Mouse (Mus musculus): ENCODE measurements around the gene Zfp428. TPM values are rescaled to one million over a fixed set of nuclear protein-coding genes. Genes with fewer than 3 reads are reported as not detected.

Gene Zfp428
- polyA plus RNA-seq, 1 experiment from 2014 or later: 14.2 TPM

- H3K4me1 ChIP-seq: peaks cover 13% of the 10 kb centered on the region
- no peak for ATAC-seq
- H3K27me3 ChIP-seq (replicated peaks): peaks cover 11% of the 10 kb centered on the region; the same call in 1 of the 2 replicates
- H3K36me3 ChIP-seq: no peaks in the 10 kb centered on the region
- H3K4me2 ChIP-seq: no peak overlapping the region
- 64% methylated on average over 6 of the region's 6 CpGs for WGBS (ENCODE audit: insufficient replicate concordance)
- no peak overlapping the region for H3K9ac ChIP-seq
- H3K27ac ChIP-seq: no peak overlapping the region
- no peaks in the 10 kb centered on the region for H3K9me3 ChIP-seq (replicated peaks)
- no peak overlapping the region for H3K4me3 ChIP-seq
Measured at GRCm38 (mm10) chr7:24524978-24525377, 18.2 kb downstream of the Zfp428 start.

GRCm38 (mm10) chr7:24525686-24526420 is 19.0 kb downstream of the Zfp428 start:
- Histone ChIP-seq H3K4me2 (no peak overlapping the region), H3K27ac (no peak overlapping the region), H3K36me3 (no peaks in the 10 kb centered on the region), H3K4me3 (no peak overlapping the region), H3K9me3 (replicated peaks) (no peaks in the 10 kb centered on the region), H3K4me1 (peaks cover 15% of the 10 kb centered on the region), H3K9ac (no peak overlapping the region), H3K27me3 (replicated peaks) (peaks cover 11% of the 10 kb centered on the region; the same call in 1 of the 2 replicates)
- 77% methylated on average over 12 of the region's 12 CpGs for whole genome bisulfite sequencing (ENCODE audit: insufficient replicate concordance)
- no peak for ATAC-seq

GRCm38 (mm10) chr7:24528861-24529260 is 22.1 kb downstream of the Zfp428 start:
- Histone ChIP-seq H3K27ac (no peak overlapping the region), H3K4me2 (peak overlapping the region; percentile 93), H3K4me1 (peaks cover 33% of the 10 kb centered on the region), H3K9me3 (replicated peaks) (no peaks in the 10 kb centered on the region), H3K9ac (no peak overlapping the region), H3K27me3 (replicated peaks) (peaks cover 8% of the 10 kb centered on the region; the same call in 1 of the 2 replicates), H3K36me3 (peaks cover 14% of the 10 kb centered on the region), H3K4me3 (no peak overlapping the region)
- no peak for ATAC-seq
- WGBS (ENCODE audit: insufficient replicate concordance): 78% methylated on average over 11 of the region's 11 CpGs

GRCm38 (mm10) chr7:24529580-24529979 is 22.8 kb downstream of the Zfp428 start:
- Histone ChIP-seq H3K4me1 (peaks cover 33% of the 10 kb centered on the region), H3K4me2 (peak overlapping the region; percentile 93), H3K9ac (peak overlapping the region; percentile 75), H3K4me3 (peak overlapping the region; percentile 74), H3K27ac (peak overlapping the region; percentile 81), H3K36me3 (peaks cover 20% of the 10 kb centered on the region), H3K9me3 (replicated peaks) (no peaks in the 10 kb centered on the region), H3K27me3 (replicated peaks) (peaks cover 12% of the 10 kb centered on the region; the same call in 1 of the 2 replicates)
- ATAC-seq: no peak
- WGBS (ENCODE audit: insufficient replicate concordance): 39% methylated on average over 11 of the region's 11 CpGs

GRCm38 (mm10) chr7:24530062-24530931 is 23.5 kb downstream of the Zfp428 start, which contains the start of gene Irgq:
TSS of gene Irgq (plus strand) at chr7:24530689.
- Histone ChIP-seq H3K4me2 (peak within 1 kb of the TSS; percentile 93), H3K27me3 (replicated peaks) (peaks cover 12% of the 10 kb centered on the region; the same call in 1 of the 2 replicates), H3K9ac (peak within 1 kb of the TSS; percentile 75), H3K9me3 (replicated peaks) (no peaks in the 10 kb centered on the region), H3K4me3 (peak within 1 kb of the TSS; percentile 74), H3K36me3 (peaks cover 27% of the 10 kb centered on the region), H3K27ac (peak within 1 kb of the TSS; percentile 81), H3K4me1 (peaks cover 33% of the 10 kb centered on the region)
- WGBS (ENCODE audit: insufficient replicate concordance): under 1% methylated on average over 44 of the region's 44 CpGs
- peak; percentile 92 for ATAC-seq

GRCm38 (mm10) chr7:24531211-24531971 is 24.6 kb downstream of the Zfp428 start:
- ATAC-seq: peak; percentile 61
- H3K36me3 ChIP-seq: peaks cover 28% of the 10 kb centered on the region
- peak overlapping the region; percentile 75 for H3K9ac ChIP-seq
- peaks cover 12% of the 10 kb centered on the region; the same call in 1 of the 2 replicates for H3K27me3 ChIP-seq (replicated peaks)
- no peaks in the 10 kb centered on the region for H3K9me3 ChIP-seq (replicated peaks)
- WGBS (ENCODE audit: insufficient replicate concordance): 4% methylated on average over 43 of the region's 43 CpGs
- H3K4me1 ChIP-seq: peaks cover 33% of the 10 kb centered on the region
- peak overlapping the region; percentile 74 for H3K4me3 ChIP-seq
- H3K27ac ChIP-seq: peak overlapping the region; percentile 81
- H3K4me2 ChIP-seq: peak overlapping the region; percentile 93

DNA sequence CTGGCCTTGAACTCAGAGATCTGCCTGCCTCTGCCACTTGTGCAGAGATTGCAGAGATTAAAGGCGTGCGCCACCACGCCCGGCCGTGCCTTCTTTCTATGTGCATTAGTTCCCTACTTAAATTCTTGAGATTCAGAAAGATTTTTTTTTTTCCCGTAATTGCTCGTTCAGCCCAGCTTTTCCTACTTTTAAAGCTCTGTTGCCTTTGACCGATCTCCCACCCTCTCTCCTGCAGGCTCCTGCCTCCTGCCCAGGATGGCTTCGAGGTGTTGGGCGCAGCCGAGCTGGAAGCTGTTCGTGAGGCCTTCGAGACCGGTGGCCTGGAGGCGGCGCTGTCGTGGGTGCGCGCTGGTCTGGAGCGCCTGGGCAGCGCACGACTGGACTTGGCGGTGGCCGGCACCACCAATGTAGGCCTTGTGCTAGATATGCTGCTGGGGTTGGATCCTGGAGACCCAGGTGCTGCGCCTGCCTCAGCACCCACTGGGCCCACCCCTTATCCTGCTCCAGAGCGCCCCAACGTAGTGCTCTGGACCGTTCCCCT is 26.3 kb downstream of the Zfp428 start:
- H3K36me3 ChIP-seq: peaks cover 28% of the 10 kb centered on the region
- H3K27me3 ChIP-seq (replicated peaks): peaks cover 12% of the 10 kb centered on the region; the same call in 1 of the 2 replicates
- ATAC-seq: no peak
- no peak overlapping the region for H3K4me3 ChIP-seq
- no peak overlapping the region for H3K27ac ChIP-seq
- WGBS (ENCODE audit: insufficient replicate concordance): 86% methylated on average over 28 of the region's 28 CpGs
- no peak overlapping the region for H3K9ac ChIP-seq
- peaks cover 33% of the 10 kb centered on the region for H3K4me1 ChIP-seq
- no peak overlapping the region for H3K4me2 ChIP-seq
- no peaks in the 10 kb centered on the region for H3K9me3 ChIP-seq (replicated peaks)

DNA sequence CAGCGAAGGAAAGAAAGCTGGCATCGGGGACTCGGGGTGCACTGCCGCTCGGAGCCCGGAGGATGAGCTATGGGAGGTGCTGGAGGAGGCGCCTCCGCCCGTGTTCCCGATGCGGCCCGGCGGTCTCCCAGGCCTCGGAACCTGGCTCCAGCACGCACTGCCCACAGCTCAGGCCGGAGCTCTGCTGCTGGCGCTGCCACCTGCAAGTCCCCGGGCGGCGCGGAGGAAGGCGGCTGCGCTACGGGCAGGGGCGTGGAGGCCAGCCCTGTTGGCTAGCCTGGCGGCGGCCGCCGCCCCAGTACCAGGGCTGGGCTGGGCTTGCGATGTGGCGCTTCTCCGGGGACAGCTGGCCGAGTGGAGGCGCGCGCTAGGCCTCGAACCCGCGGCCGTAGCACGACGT is 27.0 kb downstream of the Zfp428 start:
- Histone ChIP-seq H3K9me3 (replicated peaks) (no peaks in the 10 kb centered on the region), H3K9ac (no peak overlapping the region), H3K27ac (no peak overlapping the region), H3K4me3 (no peak overlapping the region), H3K4me2 (no peak overlapping the region), H3K36me3 (peaks cover 28% of the 10 kb centered on the region), H3K4me1 (peaks cover 32% of the 10 kb centered on the region), H3K27me3 (replicated peaks) (peaks cover 12% of the 10 kb centered on the region; the same call in 1 of the 2 replicates)
- WGBS (ENCODE audit: insufficient replicate concordance): 72% methylated on average over 42 of the region's 42 CpGs
- ATAC-seq: no peak

- Histone ChIP-seq H3K9ac (no peak overlapping the region), H3K4me3 (no peak overlapping the region), H3K4me2 (no peak overlapping the region), H3K27me3 (replicated peaks) (peaks cover 12% of the 10 kb centered on the region; the same call in 1 of the 2 replicates), H3K27ac (no peak overlapping the region), H3K9me3 (replicated peaks) (no peaks in the 10 kb centered on the region), H3K36me3 (peaks cover 28% of the 10 kb centered on the region), H3K4me1 (peaks cover 27% of the 10 kb centered on the region)
- 68% methylated on average over 19 of the region's 19 CpGs for WGBS (ENCODE audit: insufficient replicate concordance)
- ATAC-seq: no peak
Measured at GRCm38 (mm10) chr7:24534301-24534700, 27.5 kb downstream of the Zfp428 start.

GRCm38 (mm10) chr7:24537081-24537480 is 30.3 kb downstream of the Zfp428 start:
- 75% methylated on average over 4 of the region's 4 CpGs for WGBS (ENCODE audit: insufficient replicate concordance)

GRCm38 (mm10) chr7:24537591-24537990 is 30.8 kb downstream of the Zfp428 start:
- H3K36me3 ChIP-seq: peaks cover 24% of the 10 kb centered on the region
- H3K4me3 ChIP-seq: no peak overlapping the region
- H3K9ac ChIP-seq: no peak overlapping the region
- no peak overlapping the region for H3K27ac ChIP-seq
- no peak for ATAC-seq
- peaks cover under 1% of the 10 kb centered on the region; the same call in 1 of the 2 replicates for H3K4me1 ChIP-seq
- H3K4me2 ChIP-seq: no peak overlapping the region
- WGBS (ENCODE audit: insufficient replicate concordance): 58% methylated on average over 5 of the region's 5 CpGs
- no peaks in the 10 kb centered on the region for H3K9me3 ChIP-seq (replicated peaks)
- H3K27me3 ChIP-seq (replicated peaks): peaks cover 12% of the 10 kb centered on the region; the same call in 1 of the 2 replicates

More at GRCm38 (mm10) chr7:24537081-24537480, 30.3 kb downstream of the Zfp428 start:
- ATAC-seq: no peak
- H3K36me3 ChIP-seq: peaks cover 28% of the 10 kb centered on the region
- H3K9ac ChIP-seq: no peak overlapping the region
- no peak overlapping the region for H3K27ac ChIP-seq
- H3K4me3 ChIP-seq: no peak overlapping the region
- no peak overlapping the region for H3K4me2 ChIP-seq
- H3K4me1 ChIP-seq: peaks cover 5% of the 10 kb centered on the region
- no peaks in the 10 kb centered on the region for H3K9me3 ChIP-seq (replicated peaks)
- H3K27me3 ChIP-seq (replicated peaks): peaks cover 12% of the 10 kb centered on the region; the same call in 1 of the 2 replicates
